Mouse (Mus musculus) gastrocnemius, postnatal 36 days (tissue): ENCODE measurements around the gene Themis2. TPM values are rescaled to one million over a fixed set of nuclear protein-coding genes. Genes with fewer than 3 reads are reported as not detected.
"Not testable (repeated sequence)": the region's sequence is repeated elsewhere in the genome, so short reads cannot be mapped to it uniquely, and the experiment has no call there.

Source experiments
- DNase-seq, 2 experiments: peaks; one replicate each; pipeline ENCODE4 v3.0.0; 2022
- intact Hi-C: fragments of 180-260 bp; cut with DNase I; formaldehyde crosslinking; loops from one replicate; pipeline ENCODE4 v1.15.1; 2025
- total RNA-seq, 2 experiments: library from RNA; stranded (reverse); gene quantifications; 2 replicates each; pipeline ENCODE4 v1.2.3; 2021

The Themis2 gene
- total RNA-seq, 2 experiments from 2014 or later: 0.72 to 0.87 TPM

DNA sequence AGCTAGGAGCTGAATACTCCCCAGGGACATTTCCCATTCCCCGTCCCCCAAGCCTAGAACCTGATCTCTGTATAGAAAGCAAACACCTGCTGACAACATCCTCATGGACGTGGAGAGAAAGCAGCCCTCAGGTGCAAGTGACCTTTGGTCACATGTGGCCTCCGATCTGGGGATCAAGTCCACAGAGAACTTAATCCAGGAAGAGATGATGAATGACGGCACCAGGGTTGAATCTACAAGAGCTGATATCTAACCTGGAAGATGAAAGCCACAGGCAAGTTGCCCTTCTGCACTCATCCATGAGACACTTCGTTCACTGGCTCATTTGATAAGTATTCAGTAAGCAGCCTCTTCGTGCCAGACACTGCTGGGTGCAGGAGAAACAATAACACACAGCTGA lies 33.6 kb downstream of the Themis2 start:
- intact Hi-C loops: no loop called here

DNA sequence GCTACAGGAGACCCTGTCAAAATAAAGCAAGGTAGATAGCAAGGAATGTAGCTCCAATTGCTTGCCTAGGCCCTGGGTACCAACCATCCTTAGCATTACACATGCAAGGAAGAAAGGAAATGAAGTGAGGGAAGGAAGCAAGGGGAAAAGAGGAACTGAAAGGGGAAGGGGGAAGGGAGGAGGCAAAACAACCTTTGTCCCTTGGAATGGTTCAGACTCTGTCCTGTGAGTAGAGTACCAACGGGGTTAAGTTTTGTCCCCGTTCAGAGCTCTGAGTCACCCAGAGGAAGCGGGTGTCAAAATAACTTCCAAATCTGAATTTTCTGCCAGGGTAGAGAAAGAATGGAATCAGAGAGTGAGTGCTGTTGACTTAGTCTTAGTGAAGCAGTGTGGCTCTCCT lies 35.9 kb downstream of the Themis2 start:
- DNase-seq: no peak
- intact Hi-C loops: no loop called here

More for the DNA sequence above, 33.6 kb downstream of the Themis2 start:
- DNase-seq: no peak

DNA sequence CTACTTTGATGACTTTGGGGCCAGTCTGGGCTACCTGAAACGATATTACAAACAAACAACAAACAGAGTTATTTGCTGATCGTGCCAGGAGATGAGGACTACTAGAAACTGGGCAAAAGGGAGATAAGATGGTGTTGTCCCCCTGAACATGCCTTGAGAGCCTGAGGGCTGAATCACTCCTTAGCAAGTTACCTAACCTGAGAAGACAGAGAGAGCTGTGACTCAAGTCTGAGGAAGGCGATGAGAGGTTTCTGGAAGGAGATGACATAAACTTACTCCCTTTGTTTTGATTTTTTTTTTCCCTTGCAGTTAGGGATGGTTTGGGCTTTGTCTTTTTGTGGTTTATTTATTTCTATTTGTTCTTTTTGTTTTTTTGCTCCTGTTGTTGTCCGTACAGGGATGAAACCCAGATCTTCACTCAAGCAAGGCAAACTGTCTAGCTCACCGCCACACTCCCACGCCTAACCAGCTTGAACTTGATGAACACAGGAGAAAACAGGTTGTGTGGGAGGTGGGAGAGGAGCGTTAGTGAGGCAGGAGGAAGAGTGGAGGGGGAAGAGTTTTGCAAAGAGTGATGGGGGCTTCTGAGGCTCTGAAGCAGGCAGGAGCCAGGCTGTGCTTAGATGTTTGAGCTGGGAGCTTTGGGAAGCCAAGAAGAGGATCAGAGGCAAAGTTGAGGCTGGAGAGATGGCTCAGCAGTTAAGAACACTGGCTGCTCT lies 38.4 kb downstream of the Themis2 start:
- DNase-seq: no peak
- intact Hi-C loops: no loop called here

DNA sequence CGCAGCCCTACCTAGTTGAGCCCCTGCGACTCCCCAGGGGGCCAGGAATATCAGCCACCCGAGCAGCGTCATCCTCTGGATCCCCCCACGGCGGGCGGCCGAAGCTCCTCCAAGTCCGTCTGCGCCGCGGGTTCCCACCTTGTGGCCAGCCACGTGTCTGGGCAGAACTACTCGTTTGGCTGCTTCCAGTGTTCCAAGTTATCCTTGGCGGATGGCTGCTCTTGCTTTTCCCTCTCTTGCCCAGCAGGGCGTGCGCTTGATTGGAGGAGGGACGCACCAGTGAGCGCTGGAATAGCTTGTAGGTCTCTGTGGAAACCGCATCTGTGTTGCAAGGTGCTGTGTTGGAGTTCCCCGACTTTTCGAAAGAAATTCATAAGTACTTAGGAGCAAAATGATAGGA lies 39.2 kb downstream of the Themis2 start, which contains the start of gene Smpdl3b:
Gene Smpdl3b, minus strand, starts transcription at position 279 of the 400 bp plus-strand sequence.
- intact Hi-C loops: no loop called here
- DNase-seq: peak; percentile 58 to 69

DNA sequence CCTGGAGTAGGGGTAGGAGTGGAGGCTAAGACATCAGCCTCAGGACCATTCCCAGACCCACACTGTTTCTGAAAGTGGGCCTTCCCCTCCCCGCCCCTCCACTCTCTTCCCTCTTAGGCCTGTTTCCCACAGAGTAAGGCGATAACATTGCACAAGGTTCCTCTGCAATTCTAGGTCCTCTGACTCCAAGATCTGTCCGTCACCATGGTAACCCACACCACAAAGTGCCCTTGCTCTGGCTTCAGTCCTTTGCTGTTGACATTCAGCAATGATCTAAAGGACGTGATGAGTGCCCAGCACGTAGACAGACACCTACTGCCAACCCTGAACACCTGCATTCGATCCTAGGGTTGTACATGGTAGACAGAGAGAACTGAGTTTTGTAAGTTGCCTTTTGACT lies 43.2 kb downstream of the Themis2 start:
- no peak for DNase-seq
- intact Hi-C loops: no loop called here

DNA sequence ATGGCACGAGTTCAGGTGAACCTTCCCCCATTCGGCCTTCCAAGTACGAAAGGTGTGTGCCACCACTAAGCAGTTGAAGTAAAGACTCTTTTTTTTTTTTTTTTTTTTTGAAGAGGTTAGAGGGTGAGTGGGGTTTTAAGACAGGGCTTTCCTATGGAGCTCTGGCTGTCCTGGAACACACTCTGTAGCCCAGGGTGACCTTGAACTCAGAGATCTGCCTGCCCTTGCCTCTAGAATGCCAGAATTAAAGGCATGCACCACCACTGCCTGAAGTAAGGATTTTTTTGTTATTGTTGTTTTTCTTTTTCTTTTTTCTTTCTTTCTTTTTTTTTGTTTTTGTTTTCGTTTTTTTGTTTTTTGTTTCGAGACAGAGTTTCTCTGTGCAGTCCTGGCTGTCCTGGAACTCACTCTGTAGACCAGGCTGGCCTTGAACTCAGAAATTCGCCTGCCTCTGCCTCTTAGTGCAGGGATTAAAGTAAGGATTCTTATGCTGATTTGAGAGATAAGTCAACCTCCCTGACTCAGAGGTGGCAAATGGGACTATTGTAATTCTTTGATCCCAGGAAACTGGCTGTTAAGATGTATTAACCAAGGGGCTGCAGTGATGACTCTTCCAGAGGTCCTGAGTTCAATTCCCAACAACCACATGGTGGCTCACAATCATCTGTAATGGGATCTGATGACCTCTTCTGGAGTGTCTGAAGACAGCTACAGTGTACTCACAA lies 46.8 kb downstream of the Themis2 start:
- intact Hi-C loops: no loop called here
- DNase-seq: no peak

DNA sequence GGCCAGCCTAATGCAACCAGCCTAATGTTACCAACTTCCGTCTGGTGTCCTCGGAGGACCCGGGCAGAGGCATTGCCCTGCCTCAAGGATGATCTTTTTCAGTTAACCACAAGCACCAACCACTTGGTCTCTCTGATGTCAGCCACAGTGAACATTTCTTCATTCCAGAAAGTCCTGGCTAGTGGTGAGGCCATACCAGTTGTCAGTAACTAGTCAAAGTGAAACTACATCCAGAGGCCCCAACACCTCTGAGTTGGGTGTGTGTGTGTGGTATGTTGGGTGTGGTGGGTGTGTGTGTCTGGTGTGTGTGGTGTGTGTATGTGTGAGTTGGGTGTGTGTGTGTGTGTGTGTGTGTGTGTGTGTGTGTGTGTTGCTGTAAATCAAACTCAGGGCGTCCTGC lies 47.4 kb downstream of the Themis2 start:
- intact Hi-C loops: no loop called here

DNA sequence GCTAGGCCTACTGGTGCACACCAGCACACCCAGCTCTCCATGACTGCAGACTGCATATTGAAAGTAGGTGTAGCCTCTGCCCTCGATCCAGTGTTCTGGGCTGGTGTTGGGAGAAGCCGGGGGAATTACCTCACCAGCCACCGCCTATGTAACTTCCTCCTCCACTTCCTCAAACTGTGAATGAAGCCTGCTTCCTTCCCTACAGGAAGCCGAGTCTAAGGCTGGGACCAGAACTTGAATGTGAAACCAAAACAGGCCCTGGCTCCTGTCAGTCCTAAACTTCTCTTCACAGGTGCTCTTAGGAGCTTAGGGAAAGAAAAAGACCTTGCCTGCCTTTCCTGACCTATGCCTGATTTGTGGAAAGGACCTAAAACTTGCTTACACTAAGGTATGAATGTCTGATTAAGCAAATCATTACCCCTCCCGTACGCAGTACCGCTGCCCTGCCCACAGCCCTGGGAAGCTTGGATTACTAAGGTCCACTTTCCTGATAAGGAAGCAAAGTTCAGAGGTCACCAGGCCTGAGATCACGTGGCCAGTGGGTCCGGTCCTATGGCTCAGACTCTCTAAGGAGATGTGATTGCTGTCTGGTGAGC lies 48.4 kb downstream of the Themis2 start:
- no peak for DNase-seq
- intact Hi-C loops: no loop called here

More for the DNA sequence above, 47.4 kb downstream of the Themis2 start:
- no peak for DNase-seq

DNA sequence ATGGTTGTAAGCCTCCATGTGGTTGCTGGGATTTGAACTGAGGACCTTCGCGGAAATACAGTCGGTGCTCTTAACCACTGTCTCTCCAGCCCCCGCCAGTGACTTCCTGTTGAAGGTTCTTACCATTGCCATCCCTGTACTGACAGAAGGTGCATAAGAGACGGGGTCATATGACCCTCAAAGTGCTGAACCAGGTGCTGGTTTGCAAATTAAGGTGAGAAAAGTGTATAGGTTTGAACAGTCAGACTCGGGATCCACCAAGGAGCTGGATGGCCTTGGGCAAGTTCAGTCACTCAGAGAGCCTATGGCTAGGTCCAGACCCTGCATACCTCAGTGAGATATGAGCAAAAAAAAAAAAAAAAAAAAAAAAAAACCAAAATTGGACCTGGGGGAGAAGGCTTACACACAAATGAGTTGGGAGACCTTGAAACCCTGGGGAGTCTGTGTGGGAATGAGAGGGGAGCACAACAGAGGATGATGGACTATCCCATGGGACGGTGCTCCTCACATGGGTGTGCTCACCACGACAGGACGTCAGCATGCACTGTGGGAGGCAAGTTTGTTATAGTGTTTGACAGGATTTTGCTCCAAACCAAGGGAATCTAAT lies 49.2 kb downstream of the Themis2 start:
- intact Hi-C loops: no loop called here
- DNase-seq: no peak

DNA sequence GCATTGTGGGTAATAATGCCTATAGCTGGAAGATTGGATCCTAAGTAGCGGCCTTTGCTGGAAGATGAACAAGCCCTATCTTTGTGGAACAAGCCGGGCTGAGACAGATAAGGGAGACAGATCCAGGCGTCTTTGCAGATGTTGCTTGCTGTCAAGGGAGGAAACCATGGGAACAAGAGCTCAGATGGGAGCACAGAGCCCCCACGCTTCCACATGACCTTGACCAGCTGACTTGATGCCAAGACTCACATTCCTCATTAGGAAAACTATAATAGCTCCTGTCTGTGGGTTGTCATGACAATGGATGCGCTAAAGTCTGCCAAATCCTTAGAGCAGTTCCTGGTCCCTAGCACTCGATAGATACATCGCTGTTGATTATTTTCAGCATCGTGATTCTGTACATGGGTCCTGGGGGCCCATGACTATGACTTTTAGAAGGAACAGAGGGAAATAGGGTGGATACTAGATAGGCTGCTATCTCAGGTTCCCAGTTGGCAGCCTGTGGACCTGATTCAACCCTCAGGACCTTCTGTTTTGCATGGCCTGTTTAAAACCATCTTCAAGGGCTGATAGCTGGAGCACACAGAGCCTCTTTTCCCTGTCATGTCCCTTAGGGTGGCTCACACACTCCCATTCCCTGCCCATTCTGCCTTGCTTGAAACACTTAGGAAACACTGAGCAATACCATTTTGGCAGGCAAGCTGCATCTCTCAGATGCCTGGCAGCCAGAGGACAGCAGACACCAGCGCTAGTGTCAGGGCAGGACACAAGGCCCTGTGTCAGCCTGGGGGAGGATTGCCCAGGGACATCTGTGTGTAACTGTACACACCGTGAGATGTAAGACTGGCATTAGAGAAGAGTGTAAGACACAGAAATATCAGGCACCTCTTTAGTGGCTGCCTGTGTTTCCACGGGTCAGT lies 51.9 kb downstream of the Themis2 start:
- DNase-seq: no peak
- intact Hi-C loops: no loop called here

DNA sequence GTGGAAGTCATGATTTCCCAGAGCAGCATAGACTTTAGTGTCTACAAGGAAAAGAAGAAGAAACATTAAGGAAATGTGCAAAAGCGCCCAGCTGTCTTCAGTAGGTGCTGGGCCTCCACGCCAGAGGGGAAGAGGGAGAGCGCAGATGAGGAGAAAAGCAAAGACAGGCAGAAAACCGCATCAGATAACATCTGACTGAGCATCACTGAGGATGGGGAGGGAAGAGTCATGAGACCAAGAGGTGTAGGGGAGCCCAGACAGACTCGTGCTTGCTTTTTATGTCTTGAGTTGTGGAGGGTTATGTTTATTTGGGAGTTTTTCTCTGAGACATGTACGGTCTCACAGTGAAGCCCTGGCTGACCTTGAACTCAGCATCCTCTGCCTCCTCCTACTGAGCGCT lies 54.7 kb downstream of the Themis2 start:
- no peak for DNase-seq
- intact Hi-C loops: no loop called here

DNA sequence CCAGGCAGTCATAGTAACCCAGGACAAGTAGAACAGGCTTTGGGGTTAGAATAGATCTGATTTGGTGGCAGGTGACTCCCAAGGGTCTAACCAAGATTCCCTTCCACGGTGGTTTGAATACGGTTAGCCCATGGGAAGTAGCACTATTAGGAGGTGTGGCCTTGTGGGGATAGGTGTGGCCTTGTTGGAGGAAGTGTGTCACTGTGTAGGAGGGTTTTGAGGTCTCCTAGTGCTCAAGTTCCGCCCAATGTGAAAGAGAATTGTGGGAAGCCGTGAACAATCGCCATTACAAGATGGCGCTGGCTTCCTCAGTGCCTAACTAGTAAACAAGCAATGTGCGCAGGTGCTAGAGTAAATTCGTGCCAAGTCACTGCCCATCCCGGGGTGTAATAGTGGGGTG lies 59.0 kb downstream of the Themis2 start:
- intact Hi-C loops, DNase-seq: not testable (repeated sequence)

DNA sequence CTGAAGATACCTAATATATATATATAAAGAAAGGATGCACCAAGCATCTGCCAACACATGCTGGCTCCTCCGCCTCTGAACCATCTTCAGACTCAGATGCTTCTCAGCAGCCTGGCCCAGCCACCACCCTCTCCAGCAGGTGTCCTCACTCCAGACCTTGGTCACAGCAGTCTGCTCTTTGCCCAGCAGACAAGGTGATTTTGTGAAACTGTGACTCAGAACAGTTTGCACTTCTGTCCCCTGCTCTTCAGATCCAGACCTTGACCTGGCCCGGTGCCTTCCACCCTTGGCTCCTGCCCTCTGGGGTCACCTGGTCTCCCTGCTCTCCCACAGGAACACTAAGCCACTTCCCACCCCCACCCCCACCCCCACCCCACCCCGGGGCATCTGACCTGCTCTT lies 60.3 kb downstream of the Themis2 start:
- no peak for DNase-seq
- intact Hi-C loops: no loop called here

DNA sequence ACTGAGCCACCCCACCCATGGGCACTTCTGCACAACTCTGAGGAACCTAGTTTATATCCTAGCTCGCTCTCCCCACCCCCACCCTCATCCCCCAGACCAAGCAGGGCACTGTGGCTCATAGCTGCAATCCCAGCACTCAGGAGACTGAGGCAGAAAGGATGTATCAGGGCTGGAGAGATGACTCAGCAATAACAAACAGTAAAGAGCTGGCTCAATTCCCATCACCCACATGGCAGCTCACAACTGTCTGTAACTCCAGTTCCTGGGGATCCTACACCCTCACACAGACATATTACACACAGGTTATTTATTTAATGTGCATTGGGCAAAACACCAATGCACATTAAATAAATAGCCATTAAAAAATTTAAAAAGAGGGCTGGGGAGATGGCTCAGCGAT lies 60.8 kb downstream of the Themis2 start:
- intact Hi-C loops: no loop called here
- DNase-seq: no peak

DNA sequence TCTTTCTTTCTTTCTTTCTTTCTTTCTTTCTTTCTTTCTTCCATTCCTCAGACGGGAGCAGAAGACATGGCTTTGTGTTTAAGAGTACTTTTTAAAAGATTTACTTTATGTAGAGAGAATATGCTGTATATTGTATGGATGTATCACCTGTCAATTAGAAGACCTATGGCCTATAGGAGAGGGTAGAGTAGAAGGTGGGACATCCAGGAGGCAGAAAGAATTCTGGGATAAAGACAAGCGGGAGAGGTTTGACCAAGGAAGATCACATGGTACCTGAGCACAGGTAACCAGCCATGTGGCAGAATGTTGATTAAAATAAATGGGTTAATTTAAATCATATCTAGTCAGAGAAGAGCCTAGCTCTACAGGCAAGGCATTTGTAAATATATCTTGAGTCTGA lies 61.4 kb downstream of the Themis2 start:
- no peak for DNase-seq
- intact Hi-C loops: no loop called here

DNA sequence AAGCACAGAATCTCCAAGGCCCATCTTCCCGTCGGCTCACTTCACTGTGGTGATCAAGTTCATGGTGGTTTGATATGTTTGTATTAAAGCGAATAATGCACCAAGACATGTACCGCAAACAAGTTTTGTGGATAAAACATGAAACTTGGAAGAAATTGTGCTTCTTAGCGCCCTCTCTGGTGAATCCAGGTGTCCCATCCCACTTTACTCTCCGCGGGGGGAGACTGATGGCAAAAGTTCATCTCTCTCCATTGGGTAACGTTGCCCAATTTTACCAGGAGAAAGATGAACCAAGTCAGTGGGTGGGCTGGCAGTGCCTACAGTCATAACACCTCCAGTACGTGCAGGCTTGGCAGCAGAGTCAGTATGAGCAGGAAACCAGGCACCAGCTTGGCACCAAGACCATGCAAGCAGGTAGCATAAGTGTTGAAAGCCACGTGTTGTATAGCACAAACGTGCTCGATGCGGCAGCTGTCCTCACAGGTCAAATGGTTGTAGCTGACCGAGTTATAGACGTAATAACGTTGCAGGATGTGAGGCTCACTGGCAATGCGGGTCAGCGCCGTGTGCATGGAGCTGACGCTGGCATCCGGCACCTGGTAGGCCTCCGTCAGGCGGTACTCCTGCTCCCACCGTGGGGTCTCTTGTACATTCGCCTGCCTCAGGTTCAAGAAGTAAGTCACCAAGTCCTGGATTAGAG lies 63.0 kb downstream of the Themis2 start:
- DNase-seq: no peak
- intact Hi-C loops: no loop called here

DNA sequence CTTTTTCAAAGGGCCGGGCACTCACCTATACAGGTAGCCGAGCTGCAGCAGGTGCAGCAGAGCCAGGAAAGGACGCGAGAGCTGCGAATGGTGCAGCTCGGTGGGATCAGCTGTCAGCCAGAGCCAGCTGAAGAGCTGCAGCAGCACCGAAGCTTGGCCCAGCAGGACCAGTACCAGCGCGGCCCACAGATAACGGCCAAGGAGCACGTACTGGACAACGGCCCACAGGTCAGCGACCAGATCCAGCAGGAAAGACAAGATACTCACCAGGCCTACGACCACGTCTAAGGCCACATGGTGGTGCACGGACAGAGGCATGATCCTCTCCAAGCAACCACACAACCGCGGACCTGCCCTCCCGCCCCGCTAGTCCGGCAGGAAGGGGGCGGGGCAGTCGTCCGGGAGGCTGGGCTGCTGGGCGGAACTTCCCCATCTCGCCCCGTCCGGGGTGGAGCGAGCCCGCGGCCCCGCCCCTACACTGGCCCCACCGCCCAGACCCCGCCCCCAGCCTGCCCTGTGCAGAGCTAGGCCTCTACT lies 64.0 kb downstream of the Themis2 start, which contains the start of gene Xkr8:
Gene Xkr8, minus strand, starts transcription at position 399 of the 537 bp plus-strand sequence.
- intact Hi-C loops: no loop called here
- peak; percentile 82 to 92 for DNase-seq
